Mouse (Mus musculus) midbrain, embryonic 13.5 days (tissue): ENCODE data around the gene Scube2. TPM values are rescaled to one million over a fixed set of nuclear protein-coding genes. Genes with fewer than 3 reads are reported as not detected.

Experiments used
- ATAC-seq: fragments of 200-750 bp; cut with Nextera tagmentation; 2 replicates; pipeline ENCODE4 v1.8.0; 2017; ENCODE audit warnings: mild to moderate bottlenecking, moderate TSS enrichment, moderate library complexity
- H3K27ac ChIP-seq: fragments of 300-500 bp; sonication (generic); 2 replicates; pipeline ENCODE4 v1.5.1; 2015; ENCODE audit warnings: inconsistent platforms, mild to moderate bottlenecking, moderate library complexity
- H3K27me3 ChIP-seq: fragments of 300-500 bp; sonication (generic); 2 replicates; pipeline ENCODE4 v1.6.1; 2015; ENCODE audit warnings: mild to moderate bottlenecking, inconsistent platforms
- H3K36me3 ChIP-seq: fragments of 300-500 bp; sonication (generic); 2 replicates; pipeline ENCODE4 v1.6.1; 2015; ENCODE audit warnings: mild to moderate bottlenecking, inconsistent platforms
- H3K4me1 ChIP-seq: fragments of 300-500 bp; sonication (generic); replicated peaks from 2 replicates; pipeline ENCODE4 v1.6.1; 2015; ENCODE audit warnings: inconsistent platforms
- H3K4me2 ChIP-seq: fragments of 300-500 bp; sonication (generic); replicated peaks from 2 replicates; pipeline ENCODE4 v1.6.1; 2015; ENCODE audit warnings: moderate library complexity, mild to moderate bottlenecking, inconsistent platforms
- H3K4me3 ChIP-seq: fragments of 300-500 bp; sonication (generic); replicated peaks from 2 replicates; pipeline ENCODE4 v1.5.1; 2015; ENCODE audit warnings: mild to moderate bottlenecking, inconsistent platforms
- H3K9ac ChIP-seq: fragments of 300-500 bp; sonication (generic); replicated peaks from 2 replicates; pipeline ENCODE4 v1.6.1; 2015; ENCODE audit warnings: mild to moderate bottlenecking, inconsistent platforms
- H3K9me3 ChIP-seq: fragments of 300-500 bp; sonication (generic); 2 replicates; pipeline ENCODE4 v1.6.1; 2016; ENCODE audit warnings: mild to moderate bottlenecking, inconsistent platforms
- WGBS: fragments of 180-500 bp; shearing (Covaris S2); methylation state at CpG from one replicate; pipeline ENCODE4 v1.1.7; 2015; 5-methylcytosine and 5-hydroxymethylcytosine counted together
- polyA plus RNA-seq: library from polyadenylated mRNA; unstranded; fragments of >200 nt; fragmentation: Nextera tagmentation; extraction: Ambion mirVana; gene quantifications from 2 replicates; pipeline ENCODE4 v1.2.1, GENCODE M21; 2015

Gene Scube2
- polyA plus RNA-seq, 1 experiment from 2014 or later, result 1.7 TPM

DNA sequence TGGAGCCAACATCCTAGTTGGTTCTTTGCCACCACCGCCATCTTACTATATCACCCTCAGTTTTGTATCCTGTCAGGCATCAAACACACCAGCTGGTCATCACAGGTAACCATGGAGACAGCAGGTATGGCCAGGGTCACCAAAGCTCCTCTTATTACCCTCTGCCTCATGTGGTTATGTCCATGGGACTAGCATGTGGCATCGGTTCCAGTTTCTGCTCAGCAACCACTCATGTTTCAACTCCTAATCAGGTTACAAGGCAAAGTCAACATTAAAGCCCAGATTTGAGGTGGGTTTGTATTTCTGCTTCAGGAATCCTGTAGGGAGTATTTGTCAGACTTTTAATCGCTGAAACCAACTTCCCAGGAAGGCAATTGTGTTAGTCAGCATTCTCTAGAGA, 74.7 kb downstream of the Scube2 start:
- H3K4me2 ChIP-seq, result no peak overlapping the region
- ATAC-seq, result no peak
- H3K27ac ChIP-seq, result no peak overlapping the region
- H3K4me1 ChIP-seq, result no peaks in the 10 kb centered on the region
- no peak overlapping the region for H3K4me3 ChIP-seq
- no peaks in the 10 kb centered on the region for H3K36me3 ChIP-seq
- H3K9ac ChIP-seq, result no peak overlapping the region
- H3K27me3 ChIP-seq, result no peaks in the 10 kb centered on the region; the same call in 1 of the 2 replicates
- H3K9me3 ChIP-seq, result no peaks in the 10 kb centered on the region
- 81% methylated on average over 3 of the region's 3 CpGs for WGBS

DNA sequence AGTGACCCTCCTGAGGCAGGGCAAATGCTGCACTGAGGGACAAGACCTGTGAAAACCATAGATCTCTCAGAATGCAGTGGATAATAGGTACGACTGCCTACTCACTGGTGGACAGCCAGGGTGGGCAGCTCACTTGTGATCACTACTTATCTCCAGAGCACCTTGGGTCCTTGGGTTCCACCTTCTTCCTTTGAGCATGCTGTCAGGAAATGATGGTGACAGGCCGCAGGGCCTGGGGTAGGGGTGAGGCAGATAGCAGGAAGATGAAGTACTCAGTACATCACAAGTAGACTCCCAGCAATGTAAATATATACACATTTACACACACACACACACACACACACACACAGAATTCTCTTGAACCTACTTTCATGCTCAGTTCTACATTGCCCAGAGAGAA, 77.6 kb downstream of the Scube2 start:
- no peak overlapping the region for H3K27ac ChIP-seq
- WGBS, result 91% methylated on average over 2 of the region's 2 CpGs

DNA sequence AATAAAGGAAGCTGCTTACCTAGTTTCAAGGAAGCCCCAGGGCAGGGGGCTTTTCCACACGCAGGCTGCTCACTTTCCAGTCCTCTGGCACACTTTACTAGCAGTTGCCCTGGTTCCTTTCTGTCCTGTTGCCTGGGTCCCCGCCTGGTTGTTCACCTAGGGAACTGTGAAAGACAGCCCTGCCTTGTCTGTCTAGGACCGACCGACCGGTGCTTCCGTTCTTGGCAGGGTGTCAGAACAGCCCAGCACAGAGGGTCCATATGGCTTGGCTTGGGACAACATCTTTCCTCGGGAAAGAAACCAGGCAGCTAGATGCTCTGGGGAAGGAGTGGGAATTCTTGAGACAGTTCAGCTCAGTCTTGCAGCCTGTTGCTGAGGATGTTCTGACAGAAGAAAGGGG, 82.2 kb downstream of the Scube2 start:
- no peak overlapping the region for H3K4me3 ChIP-seq
- peaks cover 14% of the 10 kb centered on the region for H3K4me1 ChIP-seq
- peaks cover 44% of the 10 kb centered on the region for H3K27me3 ChIP-seq
- H3K9me3 ChIP-seq, result no peaks in the 10 kb centered on the region
- H3K27ac ChIP-seq, result no peak overlapping the region
- no peak for ATAC-seq
- H3K36me3 ChIP-seq, result no peaks in the 10 kb centered on the region
- WGBS, result 58% methylated on average over 7 of the region's 7 CpGs
- H3K9ac ChIP-seq, result no peak overlapping the region
- H3K4me2 ChIP-seq, result no peak overlapping the region

More for the DNA sequence above, 77.6 kb downstream of the Scube2 start:
- H3K4me3 ChIP-seq, result no peak overlapping the region
- H3K4me1 ChIP-seq, result no peaks in the 10 kb centered on the region
- H3K36me3 ChIP-seq, result no peaks in the 10 kb centered on the region
- H3K27me3 ChIP-seq, result peaks cover 6% of the 10 kb centered on the region
- ATAC-seq, result no peak
- H3K9ac ChIP-seq, result no peak overlapping the region
- H3K4me2 ChIP-seq, result no peak overlapping the region
- no peaks in the 10 kb centered on the region for H3K9me3 ChIP-seq

DNA sequence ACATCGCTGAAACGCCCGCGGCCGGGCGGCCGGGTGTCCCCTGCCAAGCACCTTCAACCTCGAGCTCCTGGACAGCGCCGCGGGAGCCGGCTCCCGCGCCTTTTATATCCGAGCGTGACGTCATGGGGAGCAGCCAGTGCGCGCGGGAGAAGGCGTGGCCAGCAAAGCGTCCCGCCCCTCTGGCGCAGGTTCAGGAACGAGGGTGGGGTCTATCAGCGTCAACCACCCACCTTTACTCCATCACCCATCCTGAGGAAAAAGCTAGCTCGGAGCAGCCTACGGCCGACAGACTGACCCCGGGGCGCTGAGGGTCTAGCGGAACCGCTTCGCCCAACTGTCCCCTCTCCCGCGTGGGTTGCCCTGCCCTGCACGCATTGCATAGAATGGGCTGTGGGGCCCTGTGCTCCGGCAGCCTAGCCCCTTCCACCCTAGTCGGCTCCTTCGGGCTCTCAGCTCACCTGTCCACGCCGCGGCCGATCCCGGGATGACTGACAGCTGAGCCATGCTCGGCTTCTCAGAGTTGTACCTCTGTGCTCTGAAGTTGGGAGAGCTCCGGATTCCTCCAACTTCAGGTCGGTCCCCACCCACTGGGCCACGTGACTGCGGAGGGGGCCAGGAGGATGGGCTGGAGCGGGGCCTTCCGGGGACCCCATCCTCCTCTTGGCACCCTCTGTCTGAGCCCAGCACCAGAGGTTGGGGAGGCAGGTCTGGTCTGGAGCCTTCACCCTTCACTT, 83.8 kb downstream of the Scube2 start, which contains the start of gene Nrip3:
Gene Nrip3 (minus strand): TSS at position 556 of the 734 bp plus-strand sequence.
- no peaks in the 10 kb centered on the region for H3K9me3 ChIP-seq
- H3K27ac ChIP-seq, result no peak within 1 kb of the TSS
- H3K4me1 ChIP-seq, result peaks cover 14% of the 10 kb centered on the region
- peak within 1 kb of the TSS; percentile 96 for H3K4me2 ChIP-seq
- WGBS, result under 1% methylated on average over 52 of the region's 52 CpGs
- peak; percentile 91 for ATAC-seq
- H3K4me3 ChIP-seq, result peak within 1 kb of the TSS; percentile 57
- peaks cover 44% of the 10 kb centered on the region for H3K27me3 ChIP-seq
- no peaks in the 10 kb centered on the region for H3K36me3 ChIP-seq
- peak within 1 kb of the TSS; percentile 71 for H3K9ac ChIP-seq

DNA sequence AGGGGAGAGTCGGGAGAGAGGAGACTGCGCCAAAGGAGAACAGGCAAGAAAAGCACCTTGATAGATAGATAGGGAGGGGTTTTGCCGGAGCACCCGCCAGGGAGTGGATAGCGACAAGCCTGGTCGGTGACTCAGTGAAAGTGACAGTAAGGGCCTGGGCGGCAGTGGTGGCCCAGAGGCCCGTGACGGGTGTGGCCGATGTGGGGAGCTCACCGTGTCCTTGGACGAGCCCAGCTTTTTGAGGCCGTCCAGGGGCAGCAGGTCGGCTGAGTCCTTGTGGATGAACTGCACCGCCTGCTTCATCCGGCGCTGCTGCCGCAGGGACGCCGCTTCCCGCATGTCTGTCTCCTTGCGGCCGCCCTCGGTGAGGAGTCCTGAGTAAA, 84.4 kb downstream of the Scube2 start:
- no peak overlapping the region for H3K27ac ChIP-seq
- under 1% methylated on average over 24 of the region's 24 CpGs for WGBS
- peaks cover 14% of the 10 kb centered on the region for H3K4me1 ChIP-seq
- H3K27me3 ChIP-seq, result peaks cover 44% of the 10 kb centered on the region
- H3K9ac ChIP-seq, result peak overlapping the region; percentile 71
- no peaks in the 10 kb centered on the region for H3K36me3 ChIP-seq
- peak overlapping the region; percentile 57 for H3K4me3 ChIP-seq
- peak overlapping the region; percentile 96 for H3K4me2 ChIP-seq
- H3K9me3 ChIP-seq, result no peaks in the 10 kb centered on the region
- peak; percentile 82 for ATAC-seq

DNA sequence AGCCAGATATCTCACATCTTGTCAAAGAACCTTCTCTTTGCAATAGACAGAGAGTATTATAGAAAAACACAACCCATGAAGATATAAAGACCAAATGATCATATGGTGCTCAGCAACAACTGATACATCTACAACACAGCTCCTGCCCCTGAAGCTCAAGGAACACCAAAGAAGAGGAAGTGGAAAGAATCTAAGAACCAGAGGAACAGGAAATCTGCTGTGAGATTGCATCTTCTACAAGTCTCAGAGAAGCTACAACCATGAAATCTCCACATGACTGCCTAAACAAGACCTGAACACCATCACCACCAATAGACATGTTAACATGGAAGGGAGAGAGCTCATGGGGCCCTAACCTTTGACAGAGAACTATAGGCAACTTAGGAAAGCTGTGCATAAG, 93.2 kb downstream of the Scube2 start:
- no peaks in the 10 kb centered on the region for H3K36me3 ChIP-seq
- H3K27ac ChIP-seq, result no peak overlapping the region
- ATAC-seq, result no peak
- H3K9ac ChIP-seq, result no peak overlapping the region
- H3K27me3 ChIP-seq, result no peaks in the 10 kb centered on the region
- no peaks in the 10 kb centered on the region for H3K4me1 ChIP-seq
- H3K9me3 ChIP-seq, result no peaks in the 10 kb centered on the region
- no peak overlapping the region for H3K4me3 ChIP-seq
- no peak overlapping the region for H3K4me2 ChIP-seq

DNA sequence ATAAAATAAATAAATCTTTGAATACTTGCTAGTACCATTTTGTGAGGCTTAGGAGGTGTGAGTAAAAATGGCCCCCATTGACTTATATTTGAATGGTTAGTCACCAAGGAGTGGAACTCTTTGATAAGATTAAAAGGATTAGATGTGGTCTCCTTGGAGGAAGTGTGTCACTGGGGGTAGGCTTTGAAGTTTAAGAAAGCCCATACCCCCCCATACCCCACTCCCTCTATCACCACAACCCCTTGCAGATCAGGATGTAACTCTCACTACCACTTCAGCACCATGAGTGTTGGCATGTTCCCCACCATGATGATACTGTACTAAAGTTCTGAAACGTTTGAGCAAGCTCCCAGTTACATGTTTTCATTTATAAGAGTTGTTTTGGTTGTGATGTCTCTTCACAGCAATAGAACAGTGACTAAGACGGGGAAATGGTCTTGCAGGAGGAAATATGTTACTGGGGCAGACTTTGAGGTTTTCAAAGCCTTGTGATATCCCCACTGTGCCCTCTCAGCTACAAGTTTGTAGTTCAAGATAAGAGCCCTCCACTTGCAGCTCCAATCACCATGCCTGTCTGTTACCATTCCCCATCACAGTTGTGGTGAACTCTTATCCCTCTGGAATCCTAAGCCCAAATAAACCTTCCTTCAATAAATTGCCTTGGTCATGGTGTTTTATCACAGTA, 96.6 kb downstream of the Scube2 start:
- Histone ChIP-seq H3K4me1 (no peaks in the 10 kb centered on the region), H3K27me3 (no peaks in the 10 kb centered on the region), H3K9me3 (no peaks in the 10 kb centered on the region), H3K27ac (no peak overlapping the region), H3K4me3 (no peak overlapping the region), H3K4me2 (no peak overlapping the region), H3K36me3 (no peaks in the 10 kb centered on the region), H3K9ac (no peak overlapping the region)
- 68% methylated on average over 2 of the region's 2 CpGs for WGBS
- no peak for ATAC-seq

DNA sequence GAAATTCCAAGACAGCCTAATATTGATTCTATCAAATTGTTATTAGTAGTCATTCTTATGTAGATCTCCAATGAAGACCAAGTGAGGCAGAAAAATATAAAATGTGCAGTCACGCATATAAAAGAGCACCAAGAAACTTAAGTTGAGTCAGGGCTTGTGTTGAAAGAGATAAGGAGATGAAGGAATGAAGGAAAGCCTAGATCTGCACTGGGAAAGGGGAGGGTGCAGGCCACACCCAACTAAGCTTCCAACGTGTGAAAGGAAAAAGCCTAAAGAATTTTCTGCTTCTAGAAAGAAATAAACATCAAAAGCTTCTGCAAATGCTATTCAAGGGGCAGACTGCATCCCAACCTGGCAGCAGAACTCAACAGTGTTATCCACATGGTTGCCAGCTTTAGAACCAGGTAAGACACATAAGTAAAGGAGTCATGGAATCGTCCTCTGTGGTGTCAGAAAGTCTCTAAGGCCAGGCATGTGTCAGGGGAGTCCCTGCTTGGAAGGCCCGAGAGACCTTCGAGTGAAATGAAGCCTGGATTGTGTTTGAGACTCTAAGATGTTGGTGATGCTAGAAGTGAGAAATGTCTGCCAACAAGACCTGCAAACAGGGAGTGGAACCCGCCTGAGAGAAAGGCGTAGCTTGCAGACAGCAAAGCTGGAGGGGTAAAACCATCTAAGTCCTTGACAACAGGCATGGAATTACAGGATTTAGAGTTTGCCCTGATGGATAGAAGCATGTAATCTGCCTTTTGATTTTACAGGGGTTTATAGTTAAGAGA, 97.7 kb downstream of the Scube2 start:
- no peak for ATAC-seq

DNA sequence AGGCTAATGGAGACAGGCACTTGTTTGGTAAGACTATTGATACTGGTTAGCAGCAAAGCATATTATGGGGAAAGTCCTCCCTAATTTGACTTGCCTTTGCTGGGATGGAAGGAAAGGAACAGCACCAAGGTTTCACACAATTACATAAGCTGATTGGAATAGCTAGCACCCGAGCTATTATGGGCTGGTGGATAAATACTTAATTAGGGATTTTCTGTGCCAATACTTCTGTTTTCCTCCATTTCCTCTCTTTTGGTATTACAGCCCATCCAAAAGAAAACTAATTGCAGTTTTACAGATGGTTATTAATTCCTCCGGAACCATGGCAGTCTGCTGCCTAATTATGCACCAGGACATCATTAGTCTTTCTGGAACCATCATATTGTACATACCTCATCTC, 101.5 kb downstream of the Scube2 start:
- 83% methylated on average over 2 of the region's 2 CpGs for WGBS
- Histone ChIP-seq H3K4me3 (no peak overlapping the region), H3K4me2 (no peak overlapping the region), H3K36me3 (no peaks in the 10 kb centered on the region), H3K27ac (no peak overlapping the region), H3K27me3 (no peaks in the 10 kb centered on the region), H3K9ac (no peak overlapping the region), H3K4me1 (no peaks in the 10 kb centered on the region), H3K9me3 (no peaks in the 10 kb centered on the region)
- no peak for ATAC-seq

More for the DNA sequence above, 97.7 kb downstream of the Scube2 start:
- Histone ChIP-seq H3K9me3 (no peaks in the 10 kb centered on the region), H3K4me1 (no peaks in the 10 kb centered on the region), H3K36me3 (no peaks in the 10 kb centered on the region), H3K27me3 (no peaks in the 10 kb centered on the region), H3K4me3 (no peak overlapping the region), H3K4me2 (no peak overlapping the region), H3K9ac (no peak overlapping the region), H3K27ac (no peak overlapping the region)
- WGBS, result 87% methylated on average over 7 of the region's 7 CpGs

DNA sequence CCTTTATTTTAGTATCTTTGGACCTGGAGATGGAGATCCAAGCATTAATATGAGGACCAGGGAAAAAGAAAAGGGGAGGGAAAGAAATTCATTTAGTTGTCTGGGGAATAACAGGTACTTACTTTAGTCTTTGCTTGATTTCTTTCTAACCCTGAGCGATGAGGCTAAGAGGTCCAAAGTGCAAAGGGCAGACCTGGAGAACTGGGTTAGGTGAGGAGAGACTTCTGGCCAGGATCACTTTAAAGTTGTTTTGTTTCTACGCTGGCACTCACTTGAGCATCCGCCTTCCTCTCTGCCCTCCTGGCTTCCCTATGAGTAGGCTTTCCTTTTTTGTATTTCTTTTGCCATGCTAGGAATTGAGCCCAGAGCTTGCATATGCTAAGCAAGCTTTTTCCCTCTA, 109.2 kb downstream of the Scube2 start:
- Histone ChIP-seq H3K4me3 (no peak overlapping the region), H3K4me1 (peaks cover 16% of the 10 kb centered on the region), H3K27ac (no peak overlapping the region), H3K9ac (no peak overlapping the region), H3K4me2 (no peak overlapping the region), H3K36me3 (no peaks in the 10 kb centered on the region), H3K9me3 (no peaks in the 10 kb centered on the region), H3K27me3 (no peaks in the 10 kb centered on the region)
- no peak for ATAC-seq
- WGBS, result 99% methylated on average over 3 of the region's 3 CpGs

DNA sequence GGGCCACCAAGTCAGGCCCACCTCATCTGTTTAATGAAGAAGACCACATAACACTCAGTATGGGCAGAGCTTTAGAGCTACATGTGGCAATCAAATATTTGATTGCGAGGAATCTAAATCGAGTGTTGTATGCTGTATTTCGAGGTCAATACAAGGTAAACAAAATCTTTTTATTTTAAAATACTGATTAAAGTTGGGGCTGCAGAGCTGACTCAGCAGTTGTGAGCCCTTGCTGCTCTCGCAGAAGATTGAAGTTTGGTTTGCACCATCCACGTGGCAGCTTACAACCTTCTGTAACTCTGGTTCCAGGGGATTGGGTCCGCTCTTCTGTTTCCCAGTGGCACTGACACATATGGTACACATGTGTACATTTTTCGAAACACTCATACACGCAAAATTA, 111.4 kb downstream of the Scube2 start:
- H3K4me1 ChIP-seq, result peaks cover 25% of the 10 kb centered on the region
- no peaks in the 10 kb centered on the region for H3K27me3 ChIP-seq
- no peaks in the 10 kb centered on the region for H3K9me3 ChIP-seq
- WGBS, result 95% methylated on average over 8 of the region's 8 CpGs
- peak overlapping the region; percentile 97; the same call in 1 of the 2 replicates for H3K9ac ChIP-seq
- no peak overlapping the region for H3K4me2 ChIP-seq
- no peaks in the 10 kb centered on the region; the same call in 1 of the 2 replicates for H3K36me3 ChIP-seq
- no peak overlapping the region for H3K27ac ChIP-seq
- ATAC-seq, result no peak
- H3K4me3 ChIP-seq, result no peak overlapping the region
